Mouse (Mus musculus) heart, postnatal 0 days (tissue): ENCODE measurements around the gene Tradd. TPM values are rescaled to one million over a fixed set of nuclear protein-coding genes. Genes with fewer than 3 reads are reported as not detected.

Experiments used
- ATAC-seq: fragments of 200-750 bp; cut with Nextera tagmentation; 2 replicates; pipeline ENCODE4 v1.8.0; 2017; ENCODE audit warnings: low read depth, moderate number of reproducible peaks, moderate library complexity; ENCODE audit not compliant: insufficient read depth
- DNase-seq: peaks from one replicate; pipeline ENCODE4 v3.0.0-alpha.2; 2016; ENCODE audit warnings: low spot score
- H3K27ac ChIP-seq: fragments of 300-500 bp; sonication (generic); 2 replicates; pipeline ENCODE4 v1.5.1; 2014; ENCODE audit warnings: low read depth, mild to moderate bottlenecking
- H3K27me3 ChIP-seq: fragments of 300-500 bp; sonication (generic); 2 replicates; pipeline ENCODE4 v1.6.1; 2014; ENCODE audit warnings: low read length, mixed read lengths; ENCODE audit not compliant: control insufficient read depth, insufficient read depth
- H3K36me3 ChIP-seq: fragments of 300-500 bp; sonication (generic); replicated peaks from 2 replicates; pipeline ENCODE4 v1.6.1; 2014; ENCODE audit warnings: low read length, mixed read lengths; ENCODE audit not compliant: control insufficient read depth, insufficient read depth
- H3K4me1 ChIP-seq: fragments of 300-500 bp; sonication (generic); 2 replicates; pipeline ENCODE4 v1.6.1; 2014; ENCODE audit warnings: antibody characterized with exemption; ENCODE audit not compliant: control insufficient read depth, insufficient read depth
- H3K4me2 ChIP-seq: fragments of 300-500 bp; sonication (generic); 2 replicates; pipeline ENCODE4 v1.6.1; 2014; ENCODE audit warnings: low read depth, mild to moderate bottlenecking, low read length, moderate library complexity
- H3K4me3 ChIP-seq: fragments of 300-500 bp; sonication (generic); 2 replicates; pipeline ENCODE4 v1.5.1; 2014; ENCODE audit warnings: low read depth, low read length
- H3K9ac ChIP-seq: fragments of 300-500 bp; sonication (generic); replicated peaks from 2 replicates; pipeline ENCODE4 v1.6.1; 2014; ENCODE audit warnings: low read depth, low read length, mixed read lengths
- H3K9me3 ChIP-seq: fragments of 300-500 bp; sonication (generic); replicated peaks from 2 replicates; pipeline ENCODE4 v1.6.1; 2016; ENCODE audit warnings: low read length; ENCODE audit not compliant: control insufficient read depth
- CTCF ChIP-seq: IDR thresholded peaks from 2 replicates; pipeline ENCODE4 v1.5.1; 2016; ENCODE audit warnings: antibody characterized with exemption, control low read depth, low read depth
- EP300 ChIP-seq: IDR thresholded peaks from 2 replicates; pipeline ENCODE4 v1.6.1; 2016; ENCODE audit warnings: antibody characterized with exemption, low read depth
- WGBS: fragments of 180-500 bp; shearing (Covaris S2); extraction: QIAGEN DNeasy Blood & Tissue Kit; methylation state at CpG from one replicate; pipeline ENCODE4 v1.1.7; 2014; 5-methylcytosine and 5-hydroxymethylcytosine counted together
- polyA plus RNA-seq: library from polyadenylated mRNA; unstranded; fragments of >200 nt; fragmentation: Nextera tagmentation; extraction: Ambion mirVana; gene quantifications from 2 replicates; pipeline ENCODE4 v1.2.1, GENCODE M21; 2015
- total RNA-seq: library from RNA; depleted of rRNA; stranded (reverse); fragments of >200 nt; gene quantifications from 2 replicates; pipeline ENCODE4 v1.2.3, GENCODE M21; 2014; ENCODE audit warnings: low replicate concordance

Gene Tradd
- total and polyA plus RNA-seq, 2 experiments from 2014 or later = 9.0 to 17.6 TPM

- Histone ChIP-seq H3K9ac (peak overlapping the region; percentile 94), H3K27me3 (no peaks in the 10 kb centered on the region), H3K4me3 (peak overlapping the region; percentile 99), H3K27ac (peak overlapping the region; percentile 92), H3K36me3 (no peaks in the 10 kb centered on the region), H3K9me3 (no peaks in the 10 kb centered on the region), H3K4me1 (peaks cover 17% of the 10 kb centered on the region), H3K4me2 (peak overlapping the region; percentile 96)
- DNase-seq (no peak), ATAC-seq (no peak)
- TF ChIP-seq CTCF (no peak), EP300 (no peak)
- 16% methylated on average over 6 of the region's 6 CpGs for WGBS
Observed at GRCm38 (mm10) chr8:105225917-105226316, 38.5 kb downstream of the Tradd start.

GRCm38 (mm10) chr8:105225272-105225593 lies 39.2 kb downstream of the Tradd start:
- Histone ChIP-seq H3K9me3 (no peaks in the 10 kb centered on the region), H3K27ac (peak overlapping the region; percentile 92), H3K9ac (peak overlapping the region; percentile 94), H3K27me3 (no peaks in the 10 kb centered on the region), H3K36me3 (no peaks in the 10 kb centered on the region), H3K4me3 (peak overlapping the region; percentile 99), H3K4me2 (peak overlapping the region; percentile 96), H3K4me1 (peaks cover 17% of the 10 kb centered on the region)
- WGBS = 0% methylated on average over 27 of the region's 27 CpGs
- TF ChIP-seq CTCF (no peak), EP300 (no peak)
- ATAC-seq (no peak), DNase-seq (no peak)

GRCm38 (mm10) chr8:105224413-105225271 lies 39.8 kb downstream of the Tradd start, which contains the start of gene D230025D16Rik:
Gene D230025D16Rik, plus strand, starts transcription at chr8:105225145.
- peaks cover 17% of the 10 kb centered on the region for H3K4me1 ChIP-seq
- peak within 1 kb of the TSS; percentile 96 for H3K4me2 ChIP-seq
- ATAC-seq (peak; percentile 95), DNase-seq (peak; percentile 94)
- 1% methylated on average over 34 of the region's 34 CpGs for WGBS
- H3K4me3 ChIP-seq = peak within 1 kb of the TSS; percentile 99
- H3K36me3 ChIP-seq = no peaks in the 10 kb centered on the region
- peak within 1 kb of the TSS; percentile 92 for H3K27ac ChIP-seq
- peak within 1 kb of the TSS; percentile 94 for H3K9ac ChIP-seq
- H3K27me3 ChIP-seq = no peaks in the 10 kb centered on the region
- TF ChIP-seq CTCF (no peak), EP300 (no peak)
- H3K9me3 ChIP-seq = no peaks in the 10 kb centered on the region

- H3K9ac ChIP-seq = no peak overlapping the region
- 0 out of 2 replicates have a peak overlapping the region, but pooled peaks have one; percentile 96 for H3K4me2 ChIP-seq
- no peak for TF ChIP-seq CTCF
- no peak for TF ChIP-seq EP300
Observed at GRCm38 (mm10) chr8:105223850-105224249, 40.6 kb downstream of the Tradd start.

GRCm38 (mm10) chr8:105217926-105218522 lies 46.4 kb downstream of the Tradd start:
- H3K9ac ChIP-seq = no peak overlapping the region
- H3K4me3 ChIP-seq = no peak overlapping the region
- H3K9me3 ChIP-seq = no peaks in the 10 kb centered on the region
- H3K4me2 ChIP-seq = no peak overlapping the region
- ATAC-seq (no peak), DNase-seq (peak; percentile 69)
- H3K36me3 ChIP-seq = peaks cover 17% of the 10 kb centered on the region
- WGBS = 72% methylated on average over 5 of the region's 5 CpGs
- TF ChIP-seq CTCF (peak; percentile 74), EP300 (no peak)
- no peak overlapping the region for H3K27ac ChIP-seq
- H3K27me3 ChIP-seq = no peaks in the 10 kb centered on the region
- H3K4me1 ChIP-seq = no peaks in the 10 kb centered on the region

More at GRCm38 (mm10) chr8:105223850-105224249, 40.6 kb downstream of the Tradd start:
- Histone ChIP-seq H3K9me3 (no peaks in the 10 kb centered on the region), H3K27ac (peak overlapping the region; percentile 92), H3K4me3 (0 out of 2 replicates have a peak overlapping the region, but pooled peaks have one; percentile 99), H3K36me3 (no peaks in the 10 kb centered on the region), H3K4me1 (peaks cover 17% of the 10 kb centered on the region), H3K27me3 (no peaks in the 10 kb centered on the region)
- 55% methylated on average over 7 of the region's 7 CpGs for whole genome bisulfite sequencing
- DNase-seq (no peak), ATAC-seq (no peak)
